Mouse (Mus musculus) limb, embryonic 12.5 days (tissue): ENCODE measurements around the gene Zfp503. TPM values are rescaled to one million over a fixed set of nuclear protein-coding genes. Genes with fewer than 3 reads are reported as not detected.

Experiments
- ATAC-seq: fragments of 200-750 bp; cut with Nextera tagmentation; 2 replicates; pipeline ENCODE4 v1.8.0; 2017; ENCODE audit warnings: low read depth, moderate TSS enrichment; ENCODE audit not compliant: insufficient number of reproducible peaks, insufficient read depth, low FRiP score, low TSS enrichment
- H3K27ac ChIP-seq: fragments of 300-500 bp; sonication (generic); 2 replicates; pipeline ENCODE4 v1.5.1; 2016; ENCODE audit warnings: mild to moderate bottlenecking, moderate library complexity
- H3K27me3 ChIP-seq: fragments of 300-500 bp; sonication (generic); 2 replicates; pipeline ENCODE4 v1.6.1; 2016; ENCODE audit warnings: mild to moderate bottlenecking, moderate library complexity
- H3K36me3 ChIP-seq: fragments of 300-500 bp; sonication (generic); 2 replicates; pipeline ENCODE4 v1.6.1; 2016; ENCODE audit warnings: mild to moderate bottlenecking, moderate library complexity
- H3K4me1 ChIP-seq: fragments of 300-500 bp; sonication (generic); replicated peaks from 2 replicates; pipeline ENCODE4 v1.6.1; 2016
- H3K4me2 ChIP-seq: fragments of 300-500 bp; sonication (generic); 2 replicates; pipeline ENCODE4 v1.6.1; 2016; ENCODE audit warnings: mild to moderate bottlenecking, moderate library complexity
- H3K4me3 ChIP-seq: fragments of 300-500 bp; sonication (generic); replicated peaks from 2 replicates; pipeline ENCODE4 v1.5.1; 2016; ENCODE audit warnings: mild to moderate bottlenecking
- H3K9ac ChIP-seq: fragments of 300-500 bp; sonication (generic); replicated peaks from 2 replicates; pipeline ENCODE4 v1.6.1; 2016; ENCODE audit warnings: mild to moderate bottlenecking, moderate library complexity
- H3K9me3 ChIP-seq: fragments of 300-500 bp; sonication (generic); 2 replicates; pipeline ENCODE4 v1.6.1; 2016; ENCODE audit warnings: mild to moderate bottlenecking, moderate library complexity
- WGBS: fragments of 180-500 bp; shearing (Covaris S2); methylation state at CpG from one replicate; pipeline ENCODE4 v1.1.7; 2016; 5-methylcytosine and 5-hydroxymethylcytosine counted together
- polyA plus RNA-seq: library from polyadenylated mRNA; unstranded; fragments of >200 nt; fragmentation: Nextera tagmentation; extraction: Ambion mirVana; gene quantifications from 2 replicates; pipeline ENCODE4 v1.2.1, GENCODE M21; 2016

Zfp503 gene
- polyA plus RNA-seq, 1 experiment from 2014 or later = 47.1 TPM

GRCm38 (mm10) chr14:22014781-22015180 is 25.4 kb upstream of the Zfp503 start:
- Histone ChIP-seq H3K27me3 (peaks cover 65% of the 10 kb centered on the region), H3K4me3 (no peak overlapping the region)
- 53% methylated on average over 4 of the region's 4 CpGs for WGBS

DNA sequence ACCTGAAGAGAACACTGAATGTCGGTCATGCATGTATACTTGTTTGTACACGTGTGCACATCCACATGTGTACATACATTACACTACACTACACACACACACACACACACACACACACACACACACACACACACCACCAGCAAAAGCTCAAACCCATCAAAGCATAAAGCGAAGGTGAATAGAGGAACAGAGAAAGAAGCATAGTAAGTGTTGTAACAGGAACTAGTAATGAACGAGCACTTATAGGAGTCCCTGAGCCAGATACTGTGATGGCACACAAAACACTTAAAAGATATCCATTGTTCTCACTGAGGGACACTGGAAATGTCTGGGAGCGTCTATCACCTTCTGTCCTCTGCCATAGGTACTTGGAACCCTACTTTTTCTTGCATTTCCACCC is 24.9 kb upstream of the Zfp503 start:
- 88% methylated on average over 5 of the region's 5 CpGs for WGBS
- peaks cover 60% of the 10 kb centered on the region for H3K27me3 ChIP-seq

More at GRCm38 (mm10) chr14:22014781-22015180, 25.4 kb upstream of the Zfp503 start:
- Histone ChIP-seq H3K4me1 (peaks cover 10% of the 10 kb centered on the region), H3K27ac (no peak overlapping the region), H3K36me3 (no peaks in the 10 kb centered on the region), H3K9me3 (no peaks in the 10 kb centered on the region), H3K9ac (no peak overlapping the region), H3K4me2 (no peak overlapping the region)
- ATAC-seq = no peak

GRCm38 (mm10) chr14:22007006-22007405 is 17.6 kb upstream of the Zfp503 start:
- Histone ChIP-seq H3K36me3 (no peaks in the 10 kb centered on the region), H3K4me2 (no peak overlapping the region), H3K4me3 (no peak overlapping the region), H3K4me1 (no peaks in the 10 kb centered on the region), H3K9ac (no peak overlapping the region), H3K9me3 (no peaks in the 10 kb centered on the region), H3K27me3 (peaks cover 18% of the 10 kb centered on the region), H3K27ac (no peak overlapping the region)
- no peak for ATAC-seq
- WGBS = 86% methylated on average over 6 of the region's 6 CpGs

More for the DNA sequence above, 24.9 kb upstream of the Zfp503 start:
- H3K9me3 ChIP-seq = no peaks in the 10 kb centered on the region
- no peak overlapping the region for H3K4me3 ChIP-seq
- no peak overlapping the region for H3K4me2 ChIP-seq
- H3K27ac ChIP-seq = no peak overlapping the region
- H3K4me1 ChIP-seq = peaks cover 5% of the 10 kb centered on the region
- no peak overlapping the region for H3K9ac ChIP-seq
- ATAC-seq = no peak
- H3K36me3 ChIP-seq = no peaks in the 10 kb centered on the region

GRCm38 (mm10) chr14:22004943-22005342 is 15.5 kb upstream of the Zfp503 start:
- no peak for ATAC-seq
- Histone ChIP-seq H3K4me1 (no peaks in the 10 kb centered on the region), H3K27ac (no peak overlapping the region), H3K4me2 (no peak overlapping the region), H3K9ac (no peak overlapping the region), H3K9me3 (no peaks in the 10 kb centered on the region), H3K36me3 (no peaks in the 10 kb centered on the region), H3K4me3 (no peak overlapping the region), H3K27me3 (peaks cover 13% of the 10 kb centered on the region; the same call in 1 of the 2 replicates)
- 30% methylated on average over 4 of the region's 4 CpGs for WGBS

DNA sequence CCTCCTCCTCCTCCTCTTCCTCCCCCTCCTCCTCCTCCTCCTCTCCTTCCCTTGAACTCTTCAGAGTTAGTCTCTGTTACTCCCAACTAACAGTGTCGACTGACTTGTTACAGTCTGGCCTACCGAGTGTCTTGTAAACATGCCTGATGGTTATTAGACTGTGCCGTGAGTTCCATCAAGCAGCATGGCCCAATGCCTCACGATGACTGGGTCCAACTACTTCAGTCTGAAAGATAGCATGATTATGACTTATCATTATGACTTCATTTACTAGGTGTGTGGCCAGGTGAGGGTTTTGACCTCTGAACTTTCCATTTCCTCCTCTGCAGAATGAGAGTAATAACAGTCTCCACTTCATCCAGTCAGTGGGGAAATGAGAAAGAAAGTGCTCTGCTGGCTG is 14.2 kb upstream of the Zfp503 start:
- Histone ChIP-seq H3K27me3 (peaks cover 13% of the 10 kb centered on the region; the same call in 1 of the 2 replicates), H3K4me1 (no peaks in the 10 kb centered on the region), H3K4me3 (no peak overlapping the region), H3K9ac (no peak overlapping the region), H3K36me3 (no peaks in the 10 kb centered on the region), H3K9me3 (no peaks in the 10 kb centered on the region), H3K27ac (no peak overlapping the region), H3K4me2 (no peak overlapping the region)
- WGBS = 58% methylated on average over 4 of the region's 4 CpGs
- no peak for ATAC-seq

GRCm38 (mm10) chr14:22003231-22003630 is 13.8 kb upstream of the Zfp503 start:
- no peak for ATAC-seq
- Histone ChIP-seq H3K4me2 (no peak overlapping the region), H3K27me3 (peaks cover 13% of the 10 kb centered on the region; the same call in 1 of the 2 replicates), H3K4me1 (no peaks in the 10 kb centered on the region), H3K4me3 (no peak overlapping the region), H3K27ac (no peak overlapping the region), H3K9me3 (no peaks in the 10 kb centered on the region), H3K36me3 (no peaks in the 10 kb centered on the region), H3K9ac (no peak overlapping the region)
- 75% methylated on average over 1 of the region's 1 CpGs for WGBS

DNA sequence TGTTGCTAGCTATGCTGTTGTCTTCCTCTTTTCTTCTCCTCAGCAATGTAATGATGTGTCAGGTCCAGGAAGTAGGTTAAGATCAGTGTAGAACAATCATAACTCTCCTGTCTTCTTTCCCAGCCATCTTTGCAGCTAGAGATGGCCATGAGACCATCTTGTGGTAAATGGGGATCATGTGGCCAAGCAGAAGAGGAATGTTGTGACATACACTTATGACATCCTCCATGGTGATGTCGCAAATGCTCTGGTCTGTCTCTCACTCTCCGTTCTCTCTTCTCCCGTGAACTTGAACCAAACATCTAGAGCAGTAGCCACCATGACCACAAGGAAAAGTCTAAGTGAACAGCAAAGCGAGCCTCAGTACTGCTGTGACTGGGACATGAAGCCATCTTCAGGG is 10.2 kb upstream of the Zfp503 start:
- peaks cover 12% of the 10 kb centered on the region; the same call in 1 of the 2 replicates for H3K4me1 ChIP-seq
- no peaks in the 10 kb centered on the region for H3K9me3 ChIP-seq
- no peak overlapping the region for H3K9ac ChIP-seq
- H3K27ac ChIP-seq = no peak overlapping the region
- H3K4me2 ChIP-seq = no peak overlapping the region
- no peak for ATAC-seq
- H3K4me3 ChIP-seq = no peak overlapping the region
- peaks cover 27% of the 10 kb centered on the region for H3K27me3 ChIP-seq
- no peaks in the 10 kb centered on the region for H3K36me3 ChIP-seq
- 95% methylated on average over 4 of the region's 4 CpGs for WGBS

GRCm38 (mm10) chr14:21995031-21995754 is 5.8 kb upstream of the Zfp503 start:
- peaks cover 58% of the 10 kb centered on the region for H3K27me3 ChIP-seq
- ATAC-seq = peak; percentile 53; the same call in 1 of the 2 replicates
- H3K4me2 ChIP-seq = peak overlapping the region; percentile 93
- H3K4me1 ChIP-seq = peaks cover 46% of the 10 kb centered on the region
- H3K9me3 ChIP-seq = no peaks in the 10 kb centered on the region
- WGBS = under 1% methylated on average over 36 of the region's 36 CpGs
- H3K9ac ChIP-seq = peak overlapping the region; percentile 64
- H3K36me3 ChIP-seq = no peaks in the 10 kb centered on the region
- peak overlapping the region; percentile 55 for H3K4me3 ChIP-seq
- no peak overlapping the region; the same call in 1 of the 2 replicates for H3K27ac ChIP-seq

- Histone ChIP-seq H3K9me3 (no peaks in the 10 kb centered on the region), H3K4me3 (peak overlapping the region; percentile 55), H3K36me3 (no peaks in the 10 kb centered on the region), H3K27me3 (peaks cover 67% of the 10 kb centered on the region), H3K4me1 (peaks cover 53% of the 10 kb centered on the region), H3K27ac (peak overlapping the region; percentile 8; the same call in 1 of the 2 replicates), H3K9ac (peak overlapping the region; percentile 64), H3K4me2 (peak overlapping the region; percentile 93)
- no peak for ATAC-seq
- WGBS = under 1% methylated on average over 44 of the region's 44 CpGs
Measured at GRCm38 (mm10) chr14:21994061-21994990, 4.9 kb upstream of the Zfp503 start.

DNA sequence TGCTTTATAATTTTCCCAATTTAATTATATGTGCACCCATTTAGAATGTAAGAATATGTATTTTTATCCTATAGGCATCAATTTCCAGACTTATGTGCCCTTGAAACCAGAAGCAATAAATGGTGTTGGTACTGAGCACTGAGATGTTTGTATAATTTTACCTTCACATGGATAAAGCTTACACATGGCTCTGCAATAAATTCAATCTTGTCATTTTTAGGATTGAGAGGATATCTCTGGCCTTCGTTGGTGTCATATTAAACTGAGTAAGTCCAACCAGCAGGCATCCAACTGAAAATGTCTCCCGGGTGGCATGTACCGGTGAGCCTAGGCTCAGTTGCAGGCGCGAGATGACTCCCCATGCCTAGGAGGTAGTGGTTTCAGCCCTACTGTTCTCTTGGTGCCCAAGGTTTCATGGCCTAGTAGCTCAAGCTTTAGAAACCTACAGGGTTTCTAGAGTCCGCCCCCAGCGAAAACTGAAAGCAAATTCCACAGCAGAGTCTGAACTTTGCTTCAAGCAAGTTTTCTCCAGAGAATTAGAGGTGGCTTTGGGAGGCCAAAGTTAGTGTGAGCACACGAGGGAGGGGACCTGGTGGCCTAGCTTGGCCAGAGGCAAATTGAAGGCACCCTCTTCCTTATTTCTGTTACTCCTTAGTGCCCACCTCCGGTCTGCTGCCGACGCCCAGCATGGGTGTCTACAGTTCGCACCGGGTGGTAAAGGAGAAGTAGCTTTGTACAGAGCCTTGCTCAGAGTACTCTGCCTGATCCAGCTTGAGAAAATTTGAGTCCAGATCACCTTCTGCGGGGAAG is 4.1 kb upstream of the Zfp503 start:
- Histone ChIP-seq H3K36me3 (no peaks in the 10 kb centered on the region), H3K9me3 (no peaks in the 10 kb centered on the region), H3K4me3 (peak overlapping the region; percentile 55), H3K9ac (peak overlapping the region; percentile 48), H3K4me1 (peaks cover 61% of the 10 kb centered on the region), H3K27me3 (peaks cover 76% of the 10 kb centered on the region), H3K4me2 (peak overlapping the region; percentile 93), H3K27ac (0 out of 2 replicates have a peak overlapping the region, but pooled peaks have one; percentile 8)
- WGBS = 10% methylated on average over 14 of the region's 14 CpGs
- ATAC-seq = no peak
